Mouse (Mus musculus): ENCODE measurements at regions not wholly inside any gene's neighbourhood (a gene's known extent, or its start where the extent isn't known, plus 50 kb on each side); places are given as distances from the start of the nearest gene placed in this dataset.
"Not testable (repeated sequence)": the region's sequence is repeated elsewhere in the genome, so short reads cannot be mapped to it uniquely, and the experiment has no call there.

DNA sequence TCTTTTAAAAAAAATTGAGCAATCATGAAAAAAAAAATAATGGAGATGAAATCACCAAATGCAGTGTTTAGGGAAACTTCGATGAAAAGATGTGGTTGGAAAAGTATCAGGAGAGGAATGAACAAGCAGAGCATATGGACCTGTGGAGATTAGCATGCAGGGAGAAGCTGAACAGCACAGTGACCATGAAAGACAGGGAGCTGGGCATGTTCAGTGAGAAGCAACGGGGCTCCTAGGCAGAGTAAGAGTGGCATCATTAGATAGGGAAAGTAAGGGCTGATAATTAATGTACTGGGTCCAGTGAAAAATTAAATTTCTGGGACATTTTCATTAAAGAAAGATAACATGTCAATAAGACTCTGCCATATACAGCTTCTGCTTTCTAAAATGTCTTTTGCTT, 1592.5 kb downstream of the Efna5 start:
- DNase-seq (ENCODE audit: low spot score) (no peak), ATAC-seq (ENCODE audit: low read depth) (no peak)
- Histone ChIP-seq H3K9ac (ENCODE audit: low read depth, low read length) (no peak overlapping the region), H3K27me3 (replicated peaks; ENCODE audit: control insufficient read depth, insufficient read depth, low read length) (no peaks in the 10 kb centered on the region), H3K4me2 (ENCODE audit: low read depth, low read length) (no peak overlapping the region), H3K9me3 (ENCODE audit: control insufficient read depth, low read length) (no peaks in the 10 kb centered on the region), H3K36me3 (ENCODE audit: control insufficient read depth, insufficient read depth, low read length) (no peaks in the 10 kb centered on the region), H3K27ac (replicated peaks; ENCODE audit: low read depth, low read length) (no peak overlapping the region), H3K4me1 (ENCODE audit: control insufficient read depth, insufficient read depth, low read length) (no peaks in the 10 kb centered on the region), H3K4me3 (ENCODE audit: low read depth, low read length) (no peak overlapping the region)
- WGBS: 72% methylated on average over 2 of the region's 2 CpGs

DNA sequence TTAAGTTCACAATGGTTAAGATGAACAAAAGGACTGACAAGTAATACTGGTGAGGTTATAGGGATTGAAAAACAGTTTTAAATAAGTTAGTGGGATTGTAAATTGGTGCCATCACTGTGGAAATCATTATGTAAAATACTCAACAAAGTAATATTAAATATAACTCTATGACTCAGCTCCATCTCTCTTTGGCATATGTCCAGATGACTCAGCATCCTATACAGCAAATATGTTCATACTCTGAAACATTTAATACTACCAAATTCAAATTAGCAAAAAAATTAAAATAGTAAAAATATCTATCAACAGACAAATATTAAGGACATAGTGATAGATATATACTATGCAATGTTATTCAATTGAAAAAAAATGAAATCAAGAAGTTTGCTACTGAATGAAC, 1607.5 kb downstream of the Efna5 start:
- no peak overlapping the region for H3K4me3 ChIP-seq (ENCODE audit: low read depth, low read length)
- H3K4me1 ChIP-seq (ENCODE audit: control insufficient read depth, insufficient read depth, low read length): no peaks in the 10 kb centered on the region
- no peak for ATAC-seq (ENCODE audit: low read depth)
- no peak for DNase-seq (ENCODE audit: low spot score)
- peaks cover 2% of the 10 kb centered on the region; the same call in 1 of the 2 replicates for H3K9me3 ChIP-seq (ENCODE audit: control insufficient read depth, low read length)
- no peak overlapping the region for H3K27ac ChIP-seq (replicated peaks; ENCODE audit: low read depth, low read length)
- H3K27me3 ChIP-seq (replicated peaks; ENCODE audit: control insufficient read depth, insufficient read depth, low read length): no peaks in the 10 kb centered on the region
- no peak overlapping the region for H3K9ac ChIP-seq (ENCODE audit: low read depth, low read length)
- H3K36me3 ChIP-seq (ENCODE audit: control insufficient read depth, insufficient read depth, low read length): no peaks in the 10 kb centered on the region
- no peak overlapping the region for H3K4me2 ChIP-seq (ENCODE audit: low read depth, low read length)

DNA sequence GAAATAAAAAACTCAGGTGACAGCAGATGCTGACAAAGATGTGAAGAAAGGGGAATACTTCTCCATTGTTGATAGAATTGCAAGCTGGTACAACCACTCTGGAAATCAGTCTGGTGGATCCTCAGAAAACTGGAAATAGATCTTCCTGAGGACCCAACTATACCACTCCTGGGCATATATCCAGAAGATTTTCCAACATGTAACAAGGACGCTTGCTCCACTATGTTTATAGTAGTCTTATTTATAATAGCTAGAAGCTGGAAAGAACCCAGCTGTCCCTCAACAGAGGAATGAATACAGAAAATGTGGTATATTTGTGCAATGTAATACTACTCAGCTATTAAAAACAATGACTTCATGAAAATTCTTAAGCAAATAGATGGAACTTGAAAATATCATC, 1624.6 kb downstream of the Efna5 start:
- ATAC-seq (ENCODE audit: low read depth); H3K4me3 ChIP-seq (ENCODE audit: low read depth, low read length); DNase-seq (ENCODE audit: low spot score); H3K27ac ChIP-seq (replicated peaks; ENCODE audit: low read depth, low read length); H3K36me3 ChIP-seq (ENCODE audit: control insufficient read depth, insufficient read depth, low read length); H3K4me1 ChIP-seq (ENCODE audit: control insufficient read depth, insufficient read depth, low read length); H3K9ac ChIP-seq (ENCODE audit: low read depth, low read length); H3K4me2 ChIP-seq (ENCODE audit: low read depth, low read length); H3K27me3 ChIP-seq (replicated peaks; ENCODE audit: control insufficient read depth, insufficient read depth, low read length); H3K9me3 ChIP-seq (ENCODE audit: control insufficient read depth, low read length): not testable (repeated sequence)
- 67% methylated on average over 1 of the region's 1 CpGs for WGBS

GRCm38 (mm10) chr17:61248411-61248810, 1632.7 kb downstream of the Efna5 start:
- no peaks in the 10 kb centered on the region for H3K36me3 ChIP-seq (ENCODE audit: control insufficient read depth, insufficient read depth, low read length)
- no peaks in the 10 kb centered on the region for H3K27me3 ChIP-seq (replicated peaks; ENCODE audit: control insufficient read depth, insufficient read depth, low read length)
- H3K4me3 ChIP-seq (ENCODE audit: low read depth, low read length): no peak overlapping the region
- H3K4me1 ChIP-seq (ENCODE audit: control insufficient read depth, insufficient read depth, low read length): no peaks in the 10 kb centered on the region
- no peaks in the 10 kb centered on the region for H3K9me3 ChIP-seq (ENCODE audit: control insufficient read depth, low read length)
- WGBS: 38% methylated on average over 3 of the region's 3 CpGs
- no peak for DNase-seq (ENCODE audit: low spot score)
- H3K27ac ChIP-seq (replicated peaks; ENCODE audit: low read depth, low read length): no peak overlapping the region
- no peak for ATAC-seq (ENCODE audit: low read depth)
- H3K9ac ChIP-seq (ENCODE audit: low read depth, low read length): no peak overlapping the region
- H3K4me2 ChIP-seq (ENCODE audit: low read depth, low read length): no peak overlapping the region

DNA sequence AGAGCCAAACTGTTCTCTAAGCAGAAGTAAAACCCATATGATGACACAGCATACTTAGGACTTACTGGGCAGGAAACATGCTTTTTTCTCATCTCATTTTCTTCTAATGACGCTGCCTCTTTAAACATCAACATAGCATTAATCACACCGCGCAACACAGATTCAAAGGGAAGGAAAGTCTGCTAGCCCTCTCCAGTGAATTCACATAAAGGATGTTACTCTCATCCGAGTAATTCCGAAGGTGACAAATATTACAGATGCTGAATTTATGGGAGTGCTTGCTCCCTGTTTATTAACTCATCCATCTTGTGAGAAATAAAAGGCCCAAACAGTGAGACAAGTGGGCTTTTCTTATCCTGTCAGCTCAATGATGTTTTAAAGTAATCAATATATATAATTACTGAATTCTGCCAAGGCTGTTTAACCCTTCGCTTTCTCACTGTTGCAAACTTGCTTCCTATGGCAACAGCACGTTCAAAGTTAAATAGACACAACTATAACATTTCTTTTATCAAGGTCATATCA, 1663.9 kb downstream of the Efna5 start:
- Histone ChIP-seq H3K4me3 (ENCODE audit: low read depth, low read length) (no peak overlapping the region), H3K27ac (replicated peaks; ENCODE audit: low read depth, low read length) (no peak overlapping the region), H3K9me3 (ENCODE audit: control insufficient read depth, low read length) (no peaks in the 10 kb centered on the region), H3K9ac (ENCODE audit: low read depth, low read length) (no peak overlapping the region), H3K4me1 (ENCODE audit: control insufficient read depth, insufficient read depth, low read length) (no peaks in the 10 kb centered on the region), H3K27me3 (replicated peaks; ENCODE audit: control insufficient read depth, insufficient read depth, low read length) (no peaks in the 10 kb centered on the region), H3K4me2 (ENCODE audit: low read depth, low read length) (no peak overlapping the region), H3K36me3 (ENCODE audit: control insufficient read depth, insufficient read depth, low read length) (no peaks in the 10 kb centered on the region)
- WGBS: 79% methylated on average over 7 of the region's 7 CpGs
- no peak for ATAC-seq (ENCODE audit: low read depth)
- no peak for DNase-seq (ENCODE audit: low spot score)

DNA sequence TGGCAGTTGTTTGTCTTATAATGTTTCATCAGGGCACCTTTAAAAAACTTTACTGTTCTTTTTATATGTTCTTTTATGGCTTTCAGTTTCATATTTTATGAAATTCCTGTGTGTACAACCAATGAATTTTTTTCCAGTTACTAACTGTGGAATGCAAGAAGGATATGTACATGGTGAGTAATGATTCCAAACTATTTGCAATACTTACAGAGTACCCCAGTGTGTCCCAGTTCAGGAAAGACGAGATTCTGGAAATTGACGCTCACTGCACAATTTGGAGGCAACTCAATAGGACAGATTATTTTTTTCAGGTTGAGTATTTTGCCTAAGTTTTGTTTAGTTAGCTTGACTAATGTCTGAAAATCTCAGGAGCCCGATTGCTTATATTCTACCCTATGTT, 1676.8 kb downstream of the Efna5 start:
- Histone ChIP-seq H3K4me3 (ENCODE audit: low read depth, low read length) (no peak overlapping the region), H3K9me3 (ENCODE audit: control insufficient read depth, low read length) (no peaks in the 10 kb centered on the region), H3K36me3 (ENCODE audit: control insufficient read depth, insufficient read depth, low read length) (no peaks in the 10 kb centered on the region), H3K4me2 (ENCODE audit: low read depth, low read length) (no peak overlapping the region), H3K4me1 (ENCODE audit: control insufficient read depth, insufficient read depth, low read length) (no peaks in the 10 kb centered on the region), H3K9ac (ENCODE audit: low read depth, low read length) (no peak overlapping the region), H3K27me3 (replicated peaks; ENCODE audit: control insufficient read depth, insufficient read depth, low read length) (no peaks in the 10 kb centered on the region), H3K27ac (replicated peaks; ENCODE audit: low read depth, low read length) (no peak overlapping the region)
- no peak for DNase-seq (ENCODE audit: low spot score)
- ATAC-seq (ENCODE audit: low read depth): no peak
- 85% methylated on average over 3 of the region's 3 CpGs for WGBS

DNA sequence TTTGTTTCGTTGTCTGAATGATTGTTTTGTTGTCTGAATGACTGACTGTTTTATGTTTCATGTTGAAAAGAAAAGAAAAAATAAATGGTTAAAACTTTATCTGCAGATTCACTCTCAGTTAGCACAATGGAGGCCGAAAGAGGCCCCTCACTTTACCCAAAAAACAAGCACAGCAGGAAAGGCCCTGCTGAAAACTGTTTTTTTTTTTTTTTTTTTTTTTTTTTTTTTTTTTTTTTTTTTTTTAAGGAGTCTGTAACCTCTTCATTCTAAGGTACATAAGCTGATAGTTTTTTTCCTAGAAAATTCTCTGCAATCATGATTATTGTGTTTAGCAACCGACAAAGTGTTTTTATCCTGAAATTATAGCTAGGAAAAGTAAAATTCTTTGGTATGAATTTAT, 1693.2 kb downstream of the Efna5 start:
- not testable (repeated sequence) for DNase-seq (ENCODE audit: low spot score); H3K36me3 ChIP-seq (ENCODE audit: control insufficient read depth, insufficient read depth, low read length); H3K27me3 ChIP-seq (replicated peaks; ENCODE audit: control insufficient read depth, insufficient read depth, low read length); H3K27ac ChIP-seq (replicated peaks; ENCODE audit: low read depth, low read length); H3K4me1 ChIP-seq (ENCODE audit: control insufficient read depth, insufficient read depth, low read length); H3K9ac ChIP-seq (ENCODE audit: low read depth, low read length); ATAC-seq (ENCODE audit: low read depth); H3K4me2 ChIP-seq (ENCODE audit: low read depth, low read length); H3K9me3 ChIP-seq (ENCODE audit: control insufficient read depth, low read length); H3K4me3 ChIP-seq (ENCODE audit: low read depth, low read length)
- 81% methylated on average over 3 of the region's 3 CpGs for WGBS

DNA sequence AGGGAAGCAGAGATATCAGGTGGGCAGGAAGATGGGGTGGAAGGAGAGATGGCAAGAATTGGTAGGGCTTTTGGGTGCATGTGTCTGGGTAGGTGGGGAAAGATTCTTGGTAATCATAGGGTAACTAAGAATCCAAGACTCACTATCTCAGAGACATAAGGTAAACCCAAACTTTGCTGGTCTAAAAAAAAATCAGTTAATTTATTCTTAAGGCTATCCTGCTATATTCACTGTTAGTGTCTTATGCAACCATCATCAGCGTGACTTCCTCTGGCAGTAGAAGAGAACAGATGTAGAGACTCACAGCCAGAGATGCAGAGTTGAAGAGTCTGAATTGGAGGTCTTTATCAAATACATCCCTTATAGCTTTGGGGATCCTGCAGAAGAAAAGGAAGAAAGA, 1704.5 kb downstream of the Efna5 start:
- no peak overlapping the region for H3K27ac ChIP-seq (replicated peaks; ENCODE audit: low read depth, low read length)
- H3K9me3 ChIP-seq (ENCODE audit: control insufficient read depth, low read length): no peaks in the 10 kb centered on the region
- H3K4me3 ChIP-seq (ENCODE audit: low read depth, low read length): no peak overlapping the region
- no peak overlapping the region for H3K9ac ChIP-seq (ENCODE audit: low read depth, low read length)
- no peak for DNase-seq (ENCODE audit: low spot score)
- 92% methylated on average over 1 of the region's 1 CpGs for WGBS
- no peaks in the 10 kb centered on the region for H3K36me3 ChIP-seq (ENCODE audit: control insufficient read depth, insufficient read depth, low read length)
- no peak for ATAC-seq (ENCODE audit: low read depth)
- H3K4me2 ChIP-seq (ENCODE audit: low read depth, low read length): no peak overlapping the region
- H3K27me3 ChIP-seq (replicated peaks; ENCODE audit: control insufficient read depth, insufficient read depth, low read length): no peaks in the 10 kb centered on the region
- no peaks in the 10 kb centered on the region for H3K4me1 ChIP-seq (ENCODE audit: control insufficient read depth, insufficient read depth, low read length)

- DNase-seq (ENCODE audit: low spot score) (peak; percentile 42), ATAC-seq (ENCODE audit: low read depth) (0 out of 2 replicates have a peak, but pooled peaks have one; percentile 33)
- Histone ChIP-seq H3K4me3 (ENCODE audit: low read depth, low read length) (no peak overlapping the region), H3K9ac (ENCODE audit: low read depth, low read length) (no peak overlapping the region), H3K36me3 (ENCODE audit: control insufficient read depth, insufficient read depth, low read length) (no peaks in the 10 kb centered on the region), H3K9me3 (ENCODE audit: control insufficient read depth, low read length) (no peaks in the 10 kb centered on the region), H3K27ac (replicated peaks; ENCODE audit: low read depth, low read length) (no peak overlapping the region), H3K4me1 (ENCODE audit: control insufficient read depth, insufficient read depth, low read length) (no peaks in the 10 kb centered on the region), H3K27me3 (replicated peaks; ENCODE audit: control insufficient read depth, insufficient read depth, low read length) (no peaks in the 10 kb centered on the region), H3K4me2 (ENCODE audit: low read depth, low read length) (no peak overlapping the region)
- 67% methylated on average over 2 of the region's 2 CpGs for WGBS
Observed at GRCm38 (mm10) chr17:61159437-61159836, 1721.7 kb downstream of the Efna5 start.
